Mouse (Mus musculus): Measurements from ENCODE around the gene Efr3b.

- TF ChIP-seq CTCF (IDR thresholded peaks at IDR 0.05; ENCODE audit: extremely low read depth, insufficient read depth, insufficient read length, insufficient replicate concordance) (no peak), POLR2A (IDR thresholded peaks at IDR 0.05; ENCODE audit: low read depth, low read length) (no peak)
Observed at GRCm38 (mm10) chr12:4078069-4078468, 39.4 kb upstream of the Efr3b start.

All from spleen, adult 2 months (tissue).